Mouse (Mus musculus) regulatory T cell (primary cell): ENCODE results near the gene Kif18a.

Experiments
- in situ Hi-C: fragments of 300-600 bp; cut with MboI, MseI; formaldehyde crosslinking; loops from one replicate; pipeline ENCODE4 v1.15.1; 2025; ENCODE audit warnings: high pct_unique_total_duplicates

Kif18a gene

DNA sequence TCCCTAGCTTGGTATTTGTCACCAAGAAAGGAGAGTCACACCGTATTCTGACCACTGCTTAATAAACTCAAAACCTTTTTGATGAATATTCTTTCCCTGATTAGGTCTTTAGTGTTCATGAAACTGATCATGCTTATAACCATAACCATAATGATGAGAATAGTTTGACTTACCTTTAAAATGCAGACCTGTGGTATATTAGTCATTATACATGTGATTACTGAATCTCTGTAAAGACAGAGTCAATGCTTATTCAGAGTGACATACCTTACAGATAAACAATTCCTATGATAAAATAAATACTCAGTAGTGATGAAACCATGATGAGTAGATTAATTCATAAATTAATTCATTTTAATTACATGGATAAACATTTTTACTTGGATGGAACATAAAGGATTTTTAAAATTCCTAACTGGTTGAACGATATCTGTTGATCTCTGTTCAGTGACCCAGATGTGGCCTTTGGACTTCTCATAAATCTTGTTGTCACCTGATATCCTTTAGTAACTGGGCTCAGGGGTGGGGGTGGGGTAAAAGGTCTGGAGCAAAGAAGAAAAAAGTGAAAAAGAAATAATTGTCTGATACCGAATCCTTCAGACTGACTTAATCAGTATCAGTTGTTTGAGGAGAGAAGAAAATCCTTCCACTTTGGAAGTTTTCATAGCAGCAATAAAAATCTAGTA, 78.1 kb downstream of the Kif18a start:
- in situ Hi-C loops: no loop called here

DNA sequence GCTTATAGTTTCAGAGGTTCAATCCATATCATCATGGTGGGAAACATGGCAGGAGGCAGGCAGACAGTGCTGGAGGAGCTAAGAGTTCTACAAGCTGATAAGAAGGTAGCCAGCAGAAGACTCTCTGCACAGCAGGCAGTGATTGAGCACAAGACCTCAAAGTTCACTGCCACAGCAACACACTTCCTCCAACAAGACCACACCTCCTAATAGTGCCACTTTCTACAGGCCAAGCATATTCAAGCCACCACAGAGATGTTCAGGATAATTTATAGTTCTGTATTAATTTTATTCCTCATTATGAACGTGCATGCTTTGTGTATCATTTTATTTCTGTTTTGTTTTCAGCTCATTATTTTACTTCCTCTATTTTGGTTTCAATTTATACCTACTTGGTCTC, 85.4 kb downstream of the Kif18a start:
- in situ Hi-C loops: no loop called here

DNA sequence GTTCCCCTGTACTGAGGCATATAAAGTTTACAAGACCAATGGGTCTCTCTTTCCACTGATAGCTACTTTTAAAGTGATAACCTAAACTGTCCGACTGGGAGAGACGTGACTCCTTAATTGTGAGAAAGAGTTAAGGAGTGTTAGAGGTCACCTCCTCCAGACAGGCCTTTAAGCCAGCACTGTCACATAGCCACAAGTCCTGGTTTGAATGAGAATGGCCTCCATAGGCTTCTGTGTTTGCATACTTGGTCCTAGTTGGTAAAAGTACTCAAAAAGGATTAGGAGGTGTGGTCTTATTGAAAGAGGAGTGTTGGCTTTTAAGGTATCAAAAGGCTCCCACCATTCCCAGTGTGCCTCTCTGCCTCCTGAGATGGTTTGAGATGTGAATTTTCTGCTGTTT, 94.3 kb downstream of the Kif18a start:
- in situ Hi-C loops: loop anchor here (25.0 kb wide), 1 partner anchor 812 kb away; no protein-coding TSS in a partner anchor

DNA sequence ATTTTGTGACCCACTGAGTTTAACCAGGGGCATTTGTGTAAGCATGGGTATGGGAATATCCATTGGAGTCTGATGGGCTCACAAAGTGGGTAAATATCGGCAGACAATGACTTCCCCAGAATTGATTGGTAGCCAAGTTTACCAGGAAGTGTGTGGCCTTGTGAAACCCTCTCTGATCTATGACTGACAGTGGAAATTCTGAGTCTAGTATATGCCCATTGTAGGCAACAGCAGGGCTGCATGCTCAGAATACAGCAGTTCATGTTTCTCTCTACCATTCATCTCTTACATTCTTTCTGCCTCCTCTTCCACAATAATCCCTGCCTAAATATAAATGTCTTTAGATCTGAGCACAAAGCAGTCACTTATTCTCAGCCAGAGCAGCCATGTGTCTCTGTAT, 103.5 kb downstream of the Kif18a start:
- in situ Hi-C loops: loop anchor here (25.0 kb wide), 1 partner anchor 803 kb away; no protein-coding TSS in a partner anchor

DNA sequence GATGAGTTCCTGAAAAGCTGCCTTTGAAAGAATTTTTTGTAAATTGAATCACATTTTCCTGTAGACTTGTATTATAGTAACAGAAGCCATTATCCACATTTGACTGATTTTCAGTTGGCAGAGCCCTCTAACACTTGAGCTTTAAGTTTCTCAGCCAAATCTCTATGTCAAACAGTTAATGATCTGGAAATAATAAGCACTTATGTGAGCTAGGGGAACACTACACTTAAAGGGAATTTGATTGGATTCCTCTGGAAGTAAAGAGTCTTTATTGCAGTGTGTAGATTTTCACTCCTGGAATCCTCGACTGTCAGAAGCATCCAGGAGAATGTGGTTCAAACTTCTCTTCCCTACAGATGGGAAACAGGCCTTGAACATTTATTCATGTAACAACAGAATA, 105.7 kb downstream of the Kif18a start:
- in situ Hi-C loops: loop anchor here (25.0 kb wide), 1 partner anchor 801 kb away; no protein-coding TSS in a partner anchor

DNA sequence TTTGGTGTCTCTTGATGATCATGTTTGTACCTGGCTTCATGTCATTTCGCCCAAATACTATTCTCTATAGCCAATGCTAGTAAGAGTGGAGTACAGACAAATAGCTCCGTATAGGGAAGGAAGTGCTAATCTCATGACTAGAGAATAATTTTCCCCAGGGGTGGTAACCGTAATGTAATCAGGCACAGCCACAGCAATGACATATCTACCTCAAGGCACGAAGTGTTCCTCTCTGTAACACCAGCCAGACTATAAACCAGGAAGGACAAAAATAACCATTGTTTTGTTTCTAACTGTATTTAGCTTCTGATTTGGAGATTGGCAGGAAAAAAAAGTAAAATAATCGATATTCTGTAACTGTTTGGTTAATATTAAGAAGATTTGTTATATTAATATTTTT, 108.2 kb downstream of the Kif18a start:
- in situ Hi-C loops: loop anchor here (25.0 kb wide), 1 partner anchor 799 kb away; no protein-coding TSS in a partner anchor

DNA sequence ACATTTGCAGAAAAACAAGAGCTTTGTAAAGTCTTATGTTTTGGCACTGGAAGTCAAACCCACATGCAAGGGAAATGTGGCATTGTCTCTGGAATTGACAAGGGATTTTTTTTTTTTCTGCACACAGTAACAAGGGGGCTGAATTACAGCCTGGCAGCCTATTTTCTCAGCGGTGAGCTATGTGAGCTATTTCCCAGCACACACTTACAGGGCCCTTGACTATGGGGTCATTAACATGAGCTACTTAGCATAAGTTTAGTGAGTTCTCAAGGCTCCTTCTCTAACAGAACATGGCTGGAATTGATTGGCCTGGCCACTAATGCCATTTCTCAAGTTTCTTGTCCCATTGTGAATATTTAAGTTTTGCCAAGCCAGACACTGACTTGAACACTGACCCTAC, 109.4 kb downstream of the Kif18a start:
- in situ Hi-C loops: loop anchor here (25.0 kb wide), 1 partner anchor 797 kb away; no protein-coding TSS in a partner anchor
